ENCODE assay signal across 18 mouse cellular contexts in genomic region chr6:136304369-136304988, GRCm38 (mm10). TPM values are rescaled to one million over a fixed set of nuclear protein-coding genes. Genes with fewer than 3 reads are reported as not detected.
DNase-seq lines count a peak whose midpoint lies in the region; ATAC-seq and TF ChIP-seq lines count a peak whose summit lies in the region.
"Had no signal": no experiment of that assay in that cellular context is flagged by ENCODE, and none has a peak within 500 bp of the region (broad histone marks: within the 10 kb centered on the region; RNA-seq: fewer than 3 reads in every experiment).

No protein-coding gene starts in this region.

- no peak overlapping the region for H3K4me2 ChIP-seq in midbrain, embryonic 14.5 days (ENCODE audit: low read length)
- H3K4me2 ChIP-seq in midbrain, embryonic 11.5 days: no peak overlapping the region
- H3K4me2 ChIP-seq: kidney, embryonic 15.5 days; liver, embryonic 15.5 days; neural tube, embryonic 15.5 days had no signal

- no peaks in the 10 kb centered on the region for H3K27me3 ChIP-seq in midbrain, embryonic 14.5 days (ENCODE audit: control insufficient read depth, insufficient read depth, low read length)
- H3K27me3 ChIP-seq in midbrain, embryonic 11.5 days (ENCODE audit: control insufficient read depth, insufficient read depth, low read length): no peaks in the 10 kb centered on the region
- H3K27me3 ChIP-seq: CH12.LX; kidney, embryonic 15.5 days; liver, embryonic 15.5 days; neural tube, embryonic 15.5 days had no signal

- intact Hi-C loops in left cerebral cortex, adult 2 months (cut with DNase I): loop anchor here (2.0 kb wide), 2 partner anchors 38 to 132 kb away; partner anchors contain the start of gene Grin2b

- H3K36me3 ChIP-seq in midbrain, embryonic 14.5 days (ENCODE audit: control insufficient read depth, insufficient read depth, low read length): no peaks in the 10 kb centered on the region
- H3K36me3 ChIP-seq in midbrain, embryonic 11.5 days (ENCODE audit: control insufficient read depth, insufficient read depth, low read length): no peaks in the 10 kb centered on the region
- H3K36me3 ChIP-seq: kidney, embryonic 15.5 days; limb, embryonic 10.5 days; liver, embryonic 15.5 days; neural tube, embryonic 15.5 days had no signal

- no peaks in the 10 kb centered on the region for H3K9me3 ChIP-seq in midbrain, embryonic 14.5 days (ENCODE audit: control insufficient read depth, low read length)
- no peaks in the 10 kb centered on the region for H3K9me3 ChIP-seq in midbrain, embryonic 11.5 days (ENCODE audit: control insufficient read depth, low read length)
- H3K9me3 ChIP-seq: kidney, embryonic 15.5 days; limb, embryonic 10.5 days; liver, embryonic 15.5 days; neural tube, embryonic 15.5 days had no signal

- H3K4me3 ChIP-seq in midbrain, embryonic 14.5 days (replicated peaks; ENCODE audit: low read depth, low read length): no peak overlapping the region
- no peak overlapping the region for H3K4me3 ChIP-seq in midbrain, embryonic 11.5 days (ENCODE audit: low read depth, low read length)
- H3K4me3 ChIP-seq in left cerebral cortex, adult 2 months: no peak overlapping the region
- H3K4me3 ChIP-seq: kidney, embryonic 15.5 days; limb, embryonic 10.5 days; liver, embryonic 15.5 days; neural tube, embryonic 15.5 days had no signal

- H3K9ac ChIP-seq in midbrain, embryonic 14.5 days (replicated peaks; ENCODE audit: low read length): no peak overlapping the region
- no peak overlapping the region for H3K9ac ChIP-seq in midbrain, embryonic 11.5 days (ENCODE audit: low read length)
- H3K9ac ChIP-seq: kidney, embryonic 15.5 days; liver, embryonic 15.5 days; neural tube, embryonic 15.5 days had no signal

- H3K27ac ChIP-seq in midbrain, embryonic 14.5 days (replicated peaks; ENCODE audit: low read depth, low read length): no peak overlapping the region
- H3K27ac ChIP-seq in midbrain, embryonic 11.5 days (ENCODE audit: low read depth, low read length): no peak overlapping the region
- H3K27ac ChIP-seq in left cerebral cortex, adult 2 months: peak overlapping the region; percentile 97
- H3K27ac ChIP-seq: kidney, embryonic 15.5 days; limb, embryonic 10.5 days; liver, embryonic 15.5 days; neural tube, embryonic 15.5 days; stomach, postnatal 0 days had no signal

- WGBS in midbrain, embryonic 14.5 days: 58% methylated on average over 11 of the region's 11 CpGs
- 72% methylated on average over 11 of the region's 11 CpGs for WGBS in midbrain, embryonic 11.5 days

- no peaks in the 10 kb centered on the region for H3K4me1 ChIP-seq in midbrain, embryonic 14.5 days (ENCODE audit: control insufficient read depth, insufficient read depth, low read length)
- H3K4me1 ChIP-seq in midbrain, embryonic 11.5 days (ENCODE audit: control insufficient read depth, insufficient read depth, low read length): no peaks in the 10 kb centered on the region
- H3K4me1 ChIP-seq: kidney, embryonic 15.5 days; liver, embryonic 15.5 days had no signal

- no peak for ATAC-seq in midbrain, embryonic 14.5 days (ENCODE audit: low FRiP score, low TSS enrichment)
- no peak for ATAC-seq in midbrain, embryonic 11.5 days (ENCODE audit: low FRiP score)

- DNase-seq in midbrain, embryonic 14.5 days: peak; percentile 52
- no peak for DNase-seq in midbrain, embryonic 11.5 days (ENCODE audit: low spot score, missing footprints)
- DNase-seq in frontal cortex, postnatal 36 days (ENCODE audit: low spot score in 2 of 2): peak; percentile 45 to 67
- DNase-seq in left cerebral cortex, adult 2 months (ENCODE audit: extremely low spot score in 1 of 2, low spot score in 2 of 2): peak; percentile 28 to 43
- peak; percentile 39 to 73 for DNase-seq in right cerebral cortex, postnatal 36 days (ENCODE audit: low spot score in 2 of 2)
- no peak for DNase-seq in cerebellum, adult 9-10 months
- no peak for DNase-seq in heart, adult 8-10 months (ENCODE audit: low spot score)
- DNase-seq: cerebellum, postnatal 36 days; gastrocnemius, postnatal 25 days had no signal

- no peak for TF ChIP-seq CTCF in left cerebral cortex, adult 2 months (IDR thresholded peaks at IDR 0.05)

RNA-seq across cellular contexts. Expression of gene Gm8994, which starts 22.9 kb away (rescaled TPM):
- not detected in 2 replicates for polyA plus RNA-seq in midbrain, embryonic 14.5 days (2014; fragmentation: Nextera tagmentation; extraction: Ambion mirVana)
- polyA plus RNA-seq in midbrain, embryonic 11.5 days (2014; fragmentation: Nextera tagmentation; extraction: Ambion mirVana): not detected in 2 replicates
- total RNA-seq in left cerebral cortex, adult 2 months (2021): not detected
- not detected for total RNA-seq in heart, adult 8-10 months (2022)
- total RNA-seq: CH12.LX; gastrocnemius, postnatal 25 days; monocyte, adult 5-6 weeks had no signal
- polyA plus RNA-seq: heart, embryonic 14.5 days; kidney, embryonic 15.5 days; limb, embryonic 10.5 days; liver, embryonic 15.5 days; neural tube, embryonic 15.5 days; small intestine, adult 2 months; stomach, postnatal 0 days had no signal

Comparison
In these comparisons a context has a peak if more than half of its experiments do, and no peak if none do; other contexts are left out.
1. DNase-seq: peak in midbrain, embryonic 14.5 days (single experiment), frontal cortex, postnatal 36 days (2 of 2), left cerebral cortex, adult 2 months (2 of 2) and right cerebral cortex, postnatal 36 days (2 of 2); none in midbrain, embryonic 11.5 days (single experiment), cerebellum, adult 9-10 months (single experiment) and heart, adult 8-10 months (single experiment).